Mouse (Mus musculus) left cerebral cortex, postnatal 4 days (tissue): ENCODE measurements around the gene Dpp4. TPM values are rescaled to one million over a fixed set of nuclear protein-coding genes. Genes with fewer than 3 reads are reported as not detected.
A peak's percentile ranks its signal among the peaks of the same experiment; 100 is the strongest.

ENCODE experiments used
- DNase-seq: peaks from one replicate; pipeline ENCODE4 v3.0.0-alpha.2; 2022
- intact Hi-C: fragments of 180-260 bp; cut with DNase I; formaldehyde crosslinking; loops from one replicate; pipeline ENCODE4 v1.15.1; 2025
- total RNA-seq, 2 experiments: library from RNA; stranded (reverse); gene quantifications; 2 replicates each; pipeline ENCODE4 v1.2.3; 2021

Dpp4 gene
- total RNA-seq, 2 experiments from 2014 or later, result 2.4 to 3.7 TPM

DNA sequence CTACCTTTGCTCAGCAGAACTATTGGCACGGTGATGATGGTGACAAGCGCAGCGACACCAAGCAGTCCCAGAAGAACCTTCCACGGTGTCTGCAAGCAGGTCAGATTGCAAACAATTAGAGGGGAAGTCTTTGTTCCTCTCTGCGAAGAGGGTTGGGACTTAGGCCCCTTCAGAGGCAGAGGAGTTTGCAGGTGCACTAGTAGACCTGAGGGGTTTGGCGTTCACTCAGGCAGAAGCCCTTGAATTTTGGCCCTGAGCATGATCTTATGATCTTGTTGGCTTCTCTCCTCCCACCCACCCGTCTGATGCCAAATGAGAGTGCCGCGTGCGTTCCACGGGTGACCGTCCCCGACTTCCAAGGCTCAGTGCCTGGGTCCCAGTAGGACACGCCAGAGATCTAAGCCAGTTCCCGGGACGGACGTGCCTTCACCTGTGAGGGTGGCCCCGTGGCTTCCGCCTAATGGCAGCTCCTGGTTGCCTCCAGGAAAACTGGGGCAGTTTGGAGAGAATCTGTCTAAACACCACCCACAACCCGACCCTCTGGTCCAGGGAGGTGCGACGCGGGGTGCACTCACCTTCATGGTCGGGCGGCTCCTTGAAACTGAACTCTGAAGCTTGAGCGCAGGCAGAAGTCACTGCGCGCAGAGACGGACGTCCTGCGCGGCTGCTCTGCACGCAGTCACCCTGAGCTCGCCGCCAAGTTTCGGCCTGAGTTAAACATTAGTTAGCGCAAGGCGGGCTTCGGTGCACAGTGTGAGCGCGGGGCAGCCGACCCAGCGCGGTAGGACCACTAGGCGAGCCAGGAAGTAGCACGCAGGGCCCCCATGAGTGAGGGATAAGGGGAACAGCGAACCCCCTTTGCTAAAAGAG, 585 bp downstream of the Dpp4 start:
- DNase-seq, result peak; percentile 8
- intact Hi-C loops, result no loop called here

DNA sequence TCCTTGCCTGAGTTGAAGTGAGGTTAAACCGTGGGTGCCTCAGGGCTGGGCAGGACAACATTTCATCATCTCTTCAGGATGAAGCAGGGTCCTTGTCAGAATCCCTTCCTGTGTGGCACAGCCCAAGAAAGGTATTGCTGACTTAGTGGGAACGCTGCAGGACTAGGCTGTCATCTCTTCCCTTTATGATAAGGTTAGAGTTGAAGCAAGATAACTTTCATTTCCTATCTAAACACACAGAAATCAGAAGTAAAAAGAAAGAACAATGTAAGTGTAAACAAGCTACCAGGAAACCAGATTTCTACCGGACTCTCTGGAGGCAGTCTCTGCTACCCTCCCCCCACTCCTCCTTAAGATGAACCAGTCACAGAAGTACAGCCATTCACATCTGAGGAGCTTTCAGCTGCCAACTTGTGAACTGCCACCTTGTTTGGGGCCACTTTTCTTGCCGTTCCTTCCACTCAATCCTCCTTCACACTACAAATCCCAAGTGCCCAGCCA, 3.3 kb downstream of the Dpp4 start:
- no peak for DNase-seq
- intact Hi-C loops, result no loop called here

DNA sequence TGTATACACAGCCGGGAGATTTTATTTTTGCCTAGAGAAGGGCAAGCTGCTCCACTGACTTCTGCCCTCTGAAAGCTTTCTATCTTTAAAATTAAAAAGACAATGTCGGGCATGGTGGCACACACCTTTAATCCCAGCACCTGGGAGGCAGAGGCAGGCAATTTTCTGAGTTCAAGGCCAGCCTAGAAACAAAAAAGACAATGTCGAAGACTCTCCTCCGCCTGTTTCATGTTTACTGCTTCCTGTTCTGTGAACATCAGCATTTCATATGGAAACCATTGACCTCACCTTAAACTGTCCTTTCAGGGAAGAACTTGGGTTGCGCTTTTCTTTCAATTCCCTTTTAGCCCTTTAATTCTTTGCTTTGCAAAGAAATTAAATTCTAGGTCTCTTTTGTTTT, 3.8 kb downstream of the Dpp4 start:
- intact Hi-C loops, result no loop called here
- DNase-seq, result no peak

DNA sequence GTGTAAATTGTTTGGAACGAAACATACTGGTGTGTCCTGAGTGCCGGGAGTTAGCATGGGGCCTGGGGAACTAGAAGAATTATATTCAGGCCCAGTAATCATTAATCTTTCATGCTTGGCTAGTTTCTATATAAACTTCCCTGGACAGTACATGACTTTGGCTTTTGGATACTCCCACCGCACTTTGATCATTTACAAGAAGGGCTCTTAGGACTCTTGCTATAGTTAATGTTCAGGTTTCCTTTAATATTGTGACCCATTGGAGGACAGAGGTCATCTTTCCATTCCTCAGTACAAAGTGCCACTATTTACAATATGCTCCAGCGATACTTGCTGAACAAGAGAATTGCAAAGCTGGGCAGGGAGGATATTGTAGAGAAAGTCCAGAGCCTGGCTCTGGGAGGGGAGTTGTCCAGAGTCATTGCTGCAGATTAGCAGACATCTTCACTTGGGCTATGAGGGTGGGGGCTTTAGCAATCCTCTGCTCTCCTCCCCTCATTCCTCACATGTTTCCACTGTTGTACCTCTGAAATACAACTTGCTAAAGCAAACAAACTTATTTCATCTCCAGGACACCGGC, 8.4 kb downstream of the Dpp4 start:
- no peak for DNase-seq
- intact Hi-C loops, result no loop called here

DNA sequence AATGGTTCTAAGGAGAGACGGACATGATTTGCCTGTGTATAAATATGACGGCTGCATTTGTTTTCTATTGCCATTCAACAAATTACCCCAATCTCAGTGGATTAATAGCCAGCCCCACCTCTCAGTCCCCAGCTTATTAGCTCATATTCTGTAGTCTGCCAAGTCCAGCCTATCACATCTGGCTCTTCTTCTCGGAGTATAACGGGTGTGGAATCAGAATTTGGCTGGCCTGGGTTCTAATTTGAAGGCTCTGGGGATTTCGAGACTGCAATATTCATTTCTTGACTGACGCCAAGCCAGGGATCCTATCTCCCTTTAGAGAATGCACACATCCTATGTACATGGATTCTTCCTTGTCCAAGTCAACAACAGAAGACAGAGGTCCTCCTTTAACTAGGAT, 11.0 kb downstream of the Dpp4 start:
- intact Hi-C loops, result no loop called here
- DNase-seq, result no peak

DNA sequence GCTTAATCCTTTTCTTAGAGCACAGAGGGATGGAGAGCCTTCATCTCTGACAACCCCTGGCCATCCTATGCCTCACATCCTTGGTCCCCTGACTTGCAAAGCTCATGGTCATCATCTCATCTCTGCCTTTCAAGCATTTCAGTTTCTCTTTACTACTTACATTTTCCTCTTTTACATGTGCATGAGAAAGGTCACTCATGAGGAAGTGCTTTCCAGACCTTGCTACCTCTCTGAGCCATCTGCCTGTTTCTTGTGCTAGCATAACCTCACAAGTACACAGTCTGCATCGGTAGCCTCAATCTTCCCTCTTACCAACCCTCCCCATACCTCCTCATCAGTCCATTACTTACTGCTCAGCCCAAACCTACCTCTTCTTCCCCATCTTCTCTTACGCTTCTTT, 12.2 kb downstream of the Dpp4 start:
- intact Hi-C loops, result no loop called here
- no peak for DNase-seq

DNA sequence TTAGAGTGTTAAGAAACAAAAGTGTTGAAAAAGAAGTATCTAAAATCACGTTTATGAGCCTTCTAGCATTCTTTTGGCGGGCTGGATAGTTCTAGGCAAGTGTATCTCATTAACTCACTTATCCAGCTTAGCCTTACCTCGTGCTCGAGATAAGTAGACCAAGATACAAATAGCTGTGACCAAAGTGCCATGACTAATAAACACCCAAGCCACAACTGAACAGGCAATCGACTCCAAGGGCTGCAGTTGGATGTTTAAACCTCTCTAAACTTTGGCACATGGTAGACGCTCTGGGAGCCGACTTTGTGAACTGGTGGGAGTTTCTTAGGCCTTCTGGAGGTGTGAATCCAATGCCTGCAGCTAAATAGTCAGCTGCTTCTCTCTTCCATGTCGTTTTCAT, 12.7 kb downstream of the Dpp4 start:
- no peak for DNase-seq
- intact Hi-C loops, result no loop called here

DNA sequence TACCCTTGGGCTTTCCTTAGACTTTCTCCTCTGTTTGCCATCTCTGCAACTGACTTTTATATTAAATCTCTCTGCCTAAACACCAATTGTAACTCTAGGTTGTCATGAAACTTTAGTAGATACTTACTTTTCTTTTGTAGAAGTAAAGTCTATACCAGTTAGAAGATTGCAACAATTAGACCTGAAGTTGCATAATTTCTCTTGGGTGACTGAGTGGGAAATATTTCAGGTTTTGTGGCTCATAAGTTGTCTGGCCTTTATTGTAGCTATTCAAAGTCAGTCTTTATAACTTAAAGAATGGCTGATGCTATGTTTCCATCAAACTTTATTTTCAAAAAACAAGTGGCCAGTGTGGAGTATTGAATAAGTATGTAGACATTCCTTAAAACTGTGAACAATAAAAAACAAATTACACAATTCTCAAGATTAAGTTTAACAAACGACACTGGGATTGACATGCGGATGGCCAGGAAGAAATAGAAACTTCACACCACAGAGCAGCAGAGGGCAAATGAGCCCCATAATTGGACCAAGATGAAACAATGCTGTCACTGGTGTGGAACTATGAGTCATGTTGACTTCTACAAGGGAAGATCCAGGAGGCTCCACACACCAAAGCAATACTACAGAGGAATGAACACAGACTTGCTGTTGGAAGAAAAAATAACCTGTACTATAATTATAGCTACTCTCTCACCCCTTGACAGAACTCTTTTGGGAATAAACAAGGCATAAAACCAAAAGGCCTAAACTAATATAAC, 13.7 kb downstream of the Dpp4 start:
- DNase-seq, result no peak
- intact Hi-C loops, result no loop called here

DNA sequence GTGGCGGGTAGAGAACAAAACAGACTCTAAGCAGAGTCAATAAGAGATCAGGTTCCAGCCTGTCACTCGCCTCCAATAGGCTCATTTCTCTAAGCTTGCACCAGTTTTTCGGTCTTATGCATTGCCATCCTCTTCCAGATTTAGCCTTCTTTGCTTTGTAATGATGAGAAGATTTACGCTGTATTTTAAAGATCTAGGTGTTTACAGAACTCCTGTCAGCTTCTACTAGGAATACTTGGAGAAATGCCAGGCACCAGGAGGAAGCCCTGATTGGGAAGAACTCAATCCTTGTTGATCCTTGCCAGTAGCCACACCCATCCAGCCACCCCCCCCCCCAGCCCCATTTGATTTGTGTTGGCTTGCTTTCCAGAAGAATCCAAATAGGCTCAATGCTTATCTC, 14.4 kb downstream of the Dpp4 start:
- intact Hi-C loops, result no loop called here
- no peak for DNase-seq

DNA sequence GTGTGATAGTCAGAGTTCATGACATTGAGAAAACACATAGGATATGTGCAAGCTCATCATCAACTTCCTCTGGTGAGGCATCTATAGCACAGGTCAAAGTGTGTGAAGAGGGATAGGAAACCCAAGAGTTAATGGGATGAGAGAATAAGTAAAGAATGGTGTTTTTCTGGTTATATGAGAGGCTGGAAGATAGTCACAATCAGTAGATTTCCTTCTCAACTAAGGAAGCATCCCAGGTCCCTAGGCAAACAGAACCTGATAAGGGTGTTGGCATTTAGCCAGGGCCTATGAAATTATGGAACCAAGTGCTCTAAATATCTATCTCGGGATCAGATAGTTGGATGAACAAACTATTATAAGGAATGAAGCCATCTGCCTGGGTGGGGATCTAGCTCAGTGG, 15.2 kb downstream of the Dpp4 start:
- intact Hi-C loops, result no loop called here
- no peak for DNase-seq

DNA sequence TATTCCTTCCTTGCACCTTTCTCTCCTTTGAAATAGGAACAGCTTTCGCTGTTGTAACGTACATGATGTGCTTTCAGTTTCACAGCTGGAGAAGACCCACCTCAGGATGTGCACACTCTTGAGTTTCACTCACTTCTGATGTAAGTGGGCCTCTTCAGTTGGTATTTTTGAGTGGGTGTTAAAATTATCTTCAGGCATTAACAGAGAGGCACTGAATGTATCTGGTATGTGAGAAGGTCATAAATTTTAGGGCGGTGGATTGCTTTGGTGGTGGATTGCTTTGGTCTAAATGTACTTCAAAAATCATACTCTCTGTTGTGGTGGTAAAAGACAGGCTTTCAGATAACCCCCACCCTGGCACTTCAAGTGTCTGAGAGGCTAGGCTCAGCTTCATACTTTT, 17.2 kb downstream of the Dpp4 start:
- DNase-seq, result no peak
- intact Hi-C loops, result no loop called here

DNA sequence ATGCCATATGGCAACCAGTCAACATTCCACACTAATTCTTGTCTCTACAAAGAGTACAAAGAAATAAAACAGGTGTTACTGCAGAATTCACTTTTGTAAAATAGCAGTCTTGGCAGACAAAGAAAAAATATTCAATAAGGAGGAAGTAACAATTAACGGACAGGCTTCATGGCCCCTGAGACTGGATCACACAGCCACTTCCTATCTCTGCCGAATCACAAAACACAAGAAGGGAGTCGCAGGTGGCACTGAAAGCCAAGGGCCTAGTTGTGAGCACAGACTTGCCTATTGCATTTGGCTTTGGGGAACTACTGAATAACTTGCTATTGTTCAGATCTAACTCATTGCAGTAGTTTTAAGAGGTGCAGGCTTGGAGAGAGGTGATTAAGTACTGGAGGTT, 19.9 kb downstream of the Dpp4 start:
- intact Hi-C loops, result no loop called here
- no peak for DNase-seq

DNA sequence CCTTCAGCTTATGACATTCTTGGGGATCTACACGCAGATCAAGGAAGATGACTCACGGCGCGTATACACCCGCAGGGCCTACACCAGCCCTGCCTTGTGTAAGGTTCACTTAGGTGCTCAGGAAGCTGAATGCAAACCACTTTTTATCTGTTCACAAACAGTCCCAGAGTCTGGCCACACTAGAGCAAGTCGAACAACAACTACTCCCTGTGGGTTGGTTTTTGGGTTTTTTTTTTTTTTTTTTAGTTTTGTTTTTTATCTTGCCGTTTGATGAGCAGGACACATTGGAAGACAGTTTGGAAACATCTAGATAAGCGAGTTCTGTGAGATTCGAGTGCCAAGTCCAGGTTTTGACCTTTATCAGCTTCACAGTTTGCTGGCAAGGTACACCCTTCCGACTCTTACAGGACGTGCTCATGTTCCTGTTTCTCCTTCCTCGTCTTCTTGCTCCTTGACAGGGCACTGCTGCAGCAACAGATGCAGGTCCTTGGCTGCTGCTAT, 21.0 kb downstream of the Dpp4 start:
- intact Hi-C loops, result no loop called here
- no peak for DNase-seq

DNA sequence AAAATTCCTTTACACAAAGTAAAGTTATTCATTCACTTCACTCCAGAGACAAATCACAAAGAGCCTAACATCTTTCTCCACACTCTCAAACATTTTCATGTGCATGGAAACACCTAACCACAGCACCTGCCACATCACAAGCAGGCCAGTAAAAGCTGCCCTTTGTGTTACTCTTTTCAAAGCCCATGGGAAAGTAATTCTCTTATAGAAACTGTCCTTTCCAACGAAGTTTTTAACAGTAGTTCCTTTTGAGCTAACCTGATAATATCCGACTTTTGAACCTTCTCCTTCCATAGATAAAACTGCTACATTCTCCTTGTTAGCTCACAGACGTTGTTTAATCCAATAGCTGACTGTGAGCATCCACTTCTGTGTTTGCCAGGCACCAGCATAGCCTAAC, 21.7 kb downstream of the Dpp4 start:
- intact Hi-C loops, result no loop called here
- no peak for DNase-seq

DNA sequence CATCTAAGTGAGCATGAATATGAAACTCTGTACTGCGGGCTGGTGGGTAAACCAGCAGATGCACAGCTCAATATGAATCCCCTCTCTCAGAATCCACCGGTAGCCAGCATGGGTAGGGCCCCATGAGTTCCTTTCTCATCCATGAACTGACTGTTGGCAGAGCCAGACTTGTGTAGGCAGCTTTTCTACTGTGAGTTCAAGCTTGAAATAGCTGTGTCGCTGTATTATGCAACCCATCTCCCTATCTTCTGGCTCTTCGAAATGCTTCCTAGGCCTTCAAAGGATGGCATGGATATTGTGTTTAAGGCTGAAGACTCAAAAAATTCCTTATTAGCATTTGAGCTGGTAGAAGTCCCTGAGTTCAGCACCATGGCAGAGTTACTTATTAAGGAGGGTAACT, 23.2 kb downstream of the Dpp4 start:
- no peak for DNase-seq
- intact Hi-C loops, result no loop called here

DNA sequence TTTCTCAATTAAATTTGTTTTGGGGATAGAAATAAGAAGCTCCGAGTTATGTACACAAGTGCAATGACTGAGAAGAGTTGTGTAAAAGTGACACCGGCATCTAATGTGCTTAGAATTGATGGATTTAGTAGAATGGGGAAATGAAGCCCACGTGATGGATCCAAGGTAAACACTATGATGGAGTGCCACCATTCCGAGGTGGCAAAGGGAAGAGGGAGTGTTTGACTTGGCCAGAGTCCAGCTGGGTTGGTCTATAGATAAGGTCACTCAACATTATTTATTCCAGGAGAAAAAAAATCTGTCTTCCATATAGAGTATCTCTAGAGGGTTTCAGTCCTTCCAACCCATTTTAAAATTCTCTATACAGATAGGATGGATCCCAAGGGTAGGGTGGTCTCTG, 28.8 kb downstream of the Dpp4 start:
- DNase-seq, result no peak
- intact Hi-C loops, result no loop called here

DNA sequence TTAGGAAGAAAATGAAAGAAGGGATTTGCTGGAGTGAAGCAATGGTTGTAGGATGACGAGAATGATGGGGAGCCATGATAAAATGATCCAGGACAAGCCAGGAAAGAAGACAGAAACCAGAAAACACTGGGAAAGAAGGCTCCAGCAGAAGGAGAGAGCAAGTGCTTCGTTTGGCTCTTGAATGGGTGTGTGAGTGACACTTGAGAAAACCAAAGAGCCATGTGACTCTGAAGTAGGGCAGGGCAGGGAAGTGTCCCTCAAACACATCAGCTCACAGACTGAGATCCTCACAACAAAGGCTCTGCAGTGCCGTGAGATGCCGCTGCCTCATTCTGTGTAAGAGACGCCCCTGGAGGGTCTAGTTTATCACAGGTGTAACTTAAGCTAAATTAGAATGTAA, 29.6 kb downstream of the Dpp4 start:
- intact Hi-C loops, result no loop called here
- DNase-seq, result no peak

DNA sequence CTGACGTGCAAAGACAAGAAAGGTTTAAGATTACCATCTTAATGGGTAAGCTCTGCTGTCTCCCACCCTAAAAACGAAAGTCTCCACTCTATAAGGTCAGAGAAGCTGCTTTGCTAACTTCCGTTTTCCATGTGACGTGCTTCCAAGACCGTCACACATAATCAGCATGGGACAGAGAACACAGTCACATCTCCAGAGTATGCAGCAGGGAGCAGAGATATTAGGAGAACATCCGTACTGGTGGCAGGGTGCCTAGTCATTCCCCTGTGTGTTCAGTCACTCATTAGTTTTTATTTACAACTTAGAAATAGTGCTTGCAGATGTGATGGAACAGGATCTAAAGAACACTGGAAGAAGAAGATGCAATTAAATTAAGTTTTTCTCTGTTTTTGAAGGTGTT, 30.3 kb downstream of the Dpp4 start:
- intact Hi-C loops, result no loop called here
- no peak for DNase-seq

DNA sequence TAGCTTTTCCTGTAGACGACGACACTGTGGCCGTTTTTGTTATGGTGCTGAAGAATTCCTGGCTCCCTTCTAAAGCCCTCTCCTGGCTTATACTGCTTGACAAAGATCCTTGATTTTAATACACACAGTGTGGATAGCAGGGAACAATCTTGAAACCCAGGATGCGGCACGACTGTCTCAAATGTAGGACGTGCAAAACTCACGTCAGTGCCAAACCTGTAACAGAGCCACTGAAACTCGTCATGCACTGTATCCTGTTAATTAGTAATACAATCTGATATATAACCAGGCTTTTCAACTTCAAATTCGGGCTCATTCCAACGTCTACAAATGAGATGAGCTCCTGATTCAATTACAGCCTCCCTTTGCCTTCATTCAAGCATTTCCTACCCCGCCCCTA, 38.3 kb downstream of the Dpp4 start:
- intact Hi-C loops, result no loop called here
- DNase-seq, result no peak

DNA sequence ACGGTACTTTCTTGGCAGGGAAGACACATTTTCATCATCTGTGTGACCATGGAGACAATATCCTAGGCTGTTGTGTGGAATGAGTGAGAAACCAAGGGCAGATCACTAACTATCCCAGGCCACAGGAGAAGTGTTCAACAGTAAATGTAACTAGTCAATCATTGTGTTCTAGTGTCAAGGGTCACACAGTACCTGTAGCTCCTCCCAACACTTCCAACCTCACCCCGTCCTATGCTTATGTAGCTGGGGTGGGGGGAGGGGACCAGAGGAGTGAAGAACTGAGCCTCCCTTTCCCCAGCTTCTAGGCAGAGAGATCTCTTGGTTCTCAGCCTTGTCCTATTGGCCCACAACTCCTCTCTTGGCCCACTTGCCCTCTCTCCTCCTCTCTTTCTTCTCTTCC, 42.0 kb downstream of the Dpp4 start:
- intact Hi-C loops, result no loop called here
- DNase-seq, result no peak

DNA sequence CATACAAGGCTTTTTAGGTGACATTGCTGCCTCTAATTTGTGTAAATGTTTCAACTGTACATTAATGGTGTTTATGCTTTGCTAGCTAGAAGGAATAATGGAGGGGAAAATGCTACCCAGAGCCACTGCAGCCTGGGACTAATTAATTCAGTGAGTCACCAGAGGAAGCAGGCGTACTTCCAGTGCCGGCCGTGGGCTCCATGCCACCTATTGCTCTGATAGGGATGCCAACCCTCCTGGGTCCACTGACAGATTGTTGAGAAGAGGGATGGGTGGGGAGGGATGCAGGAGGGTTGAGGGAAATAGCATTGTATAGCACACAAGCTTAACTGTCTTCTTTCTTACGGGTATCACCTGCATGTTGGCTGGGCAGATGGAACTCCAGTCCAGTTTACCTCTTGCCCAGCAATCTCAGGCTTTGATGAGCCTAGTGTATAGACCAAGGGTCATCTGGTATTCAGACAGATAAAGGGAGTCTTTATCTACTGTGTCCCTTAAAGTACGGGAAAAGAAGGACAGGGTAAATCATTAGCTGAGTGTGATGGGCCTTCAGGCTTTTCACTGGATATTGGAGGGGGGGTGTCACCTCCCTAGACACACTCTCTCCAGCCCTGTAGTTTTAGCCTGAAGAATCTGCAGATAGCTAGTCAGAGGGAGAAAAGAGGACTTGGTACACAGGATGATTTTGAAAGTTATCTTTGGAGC, 43.5 kb downstream of the Dpp4 start:
- peak; percentile 38 for DNase-seq
- intact Hi-C loops, result no loop called here
